Mouse (Mus musculus): ENCODE data around the gene Map2k3. TPM values are rescaled to one million over a fixed set of nuclear protein-coding genes. Genes with fewer than 3 reads are reported as not detected.

Gene Map2k3
- total RNA-seq, 1 experiment from 2014 or later, result 18.3 TPM

DNA sequence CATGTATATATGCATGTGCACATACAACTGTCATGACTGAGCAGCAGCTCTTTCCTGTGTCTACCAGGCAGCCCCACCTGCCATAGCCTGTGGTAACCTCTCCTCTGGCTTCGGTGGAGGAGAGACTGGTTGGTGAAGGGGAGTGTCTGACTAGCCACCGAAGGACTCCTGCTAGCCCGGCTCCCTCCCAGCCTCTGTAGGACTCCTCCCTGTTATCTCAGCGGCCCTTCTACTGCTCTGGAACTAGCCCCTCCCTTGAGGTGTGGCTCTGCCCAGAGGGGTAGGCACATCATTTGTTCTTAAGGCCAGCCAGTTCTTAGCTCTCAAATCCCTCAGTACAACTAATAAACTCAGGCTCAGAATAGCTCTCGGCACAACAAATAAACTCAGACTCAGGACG is 7.3 kb upstream of the Map2k3 start:
- peak; percentile 54; the same call in 1 of the 2 replicates for ATAC-seq (replicated peaks; ENCODE audit: low read depth, poor library complexity, severe bottlenecking)

DNA sequence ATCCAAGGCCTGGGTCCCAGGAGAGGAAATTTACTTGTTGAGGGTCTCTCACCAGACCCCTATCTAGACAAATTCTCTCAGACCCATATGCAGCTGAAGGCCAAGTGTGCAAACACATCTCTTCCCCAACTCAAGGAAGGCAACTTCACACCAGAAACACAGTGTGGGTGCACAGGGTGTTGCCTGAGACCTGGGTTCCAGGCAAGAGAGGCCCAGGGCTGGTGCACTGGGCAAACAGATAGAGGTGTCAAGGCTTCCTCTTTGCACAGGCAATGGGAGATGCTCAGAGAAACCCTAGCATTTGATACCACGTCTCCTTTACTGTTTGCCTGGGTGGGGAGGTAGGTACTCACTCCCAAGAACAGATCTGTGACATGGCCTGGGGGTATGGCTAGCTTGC is 6.9 kb upstream of the Map2k3 start:
- no peak for ATAC-seq (replicated peaks; ENCODE audit: low read depth, poor library complexity, severe bottlenecking)

DNA sequence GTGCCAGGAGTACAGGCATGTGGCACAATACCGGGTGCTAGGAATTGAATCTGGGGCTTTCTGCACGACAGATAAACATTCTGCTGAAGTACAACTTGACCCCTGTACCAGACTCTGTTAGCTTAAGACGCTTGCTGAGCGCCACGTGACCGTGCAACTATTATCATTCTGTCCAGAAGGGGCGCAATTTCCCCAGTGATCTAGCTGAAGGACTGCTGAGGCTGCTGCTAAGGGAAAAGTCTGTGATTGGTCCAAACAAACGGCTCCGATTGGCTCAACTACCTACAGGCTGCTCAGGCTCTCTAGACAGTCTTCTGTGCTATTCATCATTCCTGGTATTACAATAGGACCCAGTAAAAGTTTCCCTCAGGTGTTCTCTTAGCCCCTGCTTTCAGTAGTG is 4.6 kb upstream of the Map2k3 start:
- peak; percentile 73 for ATAC-seq (replicated peaks; ENCODE audit: low read depth, poor library complexity, severe bottlenecking)

DNA sequence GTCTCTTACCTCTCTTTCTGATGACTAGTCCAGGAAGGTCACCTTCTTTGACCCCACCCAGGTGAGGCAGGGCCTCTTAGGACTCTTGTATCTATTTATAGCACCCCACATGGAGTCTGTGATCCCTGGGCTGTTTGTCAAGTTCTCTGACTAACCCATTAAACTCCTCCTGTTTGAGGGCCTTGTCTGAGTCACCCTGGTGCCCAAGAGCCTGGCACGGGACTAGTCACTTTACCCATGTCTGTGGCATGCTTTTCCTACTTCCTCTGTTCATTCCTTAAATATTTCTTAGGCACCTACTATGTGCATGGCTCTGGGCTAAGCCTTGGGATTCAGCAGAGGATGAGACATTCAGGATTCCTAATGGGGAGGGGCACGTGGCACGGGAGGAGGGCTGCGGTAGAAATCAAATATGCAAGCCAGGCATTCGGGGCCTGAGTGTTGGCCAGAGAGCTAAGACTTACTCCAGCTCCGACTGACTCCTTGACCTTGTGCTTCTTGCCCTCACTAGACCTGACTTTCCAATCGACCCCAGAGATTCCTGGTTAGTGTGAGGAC is 1.0 kb upstream of the Map2k3 start:
- no peak for ATAC-seq (replicated peaks; ENCODE audit: low read depth, poor library complexity, severe bottlenecking)

DNA sequence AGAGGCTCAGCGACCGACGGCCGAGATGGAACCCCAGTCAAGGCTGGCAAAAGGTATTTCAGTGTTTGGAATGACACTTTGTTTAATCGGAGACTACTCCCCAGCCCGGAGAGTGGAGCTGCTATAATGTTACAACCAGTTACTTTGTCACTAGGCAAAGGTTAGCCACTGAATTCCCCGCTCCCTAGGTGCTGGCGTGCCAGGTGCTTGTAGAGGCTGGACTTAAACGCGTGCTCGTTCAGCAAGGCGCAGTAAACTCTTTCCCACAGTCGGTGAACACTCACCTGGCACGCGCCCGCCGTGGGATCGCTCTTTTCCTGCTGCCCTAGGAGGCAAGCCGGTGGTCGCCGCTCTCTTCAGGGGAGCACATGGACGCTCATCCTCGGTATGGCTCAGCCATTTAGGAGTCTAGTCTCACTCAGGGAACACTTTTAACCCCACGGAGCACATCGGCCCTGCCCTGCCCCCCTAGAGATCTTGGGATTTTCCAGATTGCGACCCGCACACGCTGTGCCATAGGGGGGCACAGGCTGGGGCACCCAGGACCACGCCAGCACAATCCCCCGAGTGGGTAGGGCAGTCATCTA is 458 bp upstream of the Map2k3 start:
- ATAC-seq (replicated peaks; ENCODE audit: low read depth, poor library complexity, severe bottlenecking), result no peak

DNA sequence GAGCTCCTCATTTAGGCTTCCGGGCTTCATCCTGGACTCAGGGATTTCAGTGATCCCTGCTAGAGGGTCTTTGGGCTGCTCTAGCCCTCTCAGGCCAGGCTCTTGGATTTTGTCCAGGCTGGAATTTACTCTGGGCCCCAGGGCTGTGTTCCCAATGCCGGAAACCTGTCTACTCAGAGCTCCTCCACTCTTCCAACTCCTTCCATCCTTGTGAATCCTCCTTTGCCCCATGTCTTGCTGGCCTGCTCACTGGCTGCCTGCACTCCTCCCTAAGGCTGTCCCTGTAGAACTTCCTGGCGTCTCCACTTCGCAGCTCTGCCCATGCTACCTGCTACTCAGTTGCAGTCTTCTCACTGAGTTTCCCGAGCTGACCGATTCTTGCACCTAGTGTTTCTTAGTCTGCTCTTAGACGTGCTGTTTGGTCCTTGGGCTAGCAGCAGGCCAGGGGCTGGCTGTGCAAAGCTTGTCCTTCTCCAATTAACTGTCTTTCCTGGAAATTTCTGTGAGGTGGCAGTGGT is 729 bp downstream of the Map2k3 start:
- no peak for ATAC-seq (replicated peaks; ENCODE audit: low read depth, poor library complexity, severe bottlenecking)

DNA sequence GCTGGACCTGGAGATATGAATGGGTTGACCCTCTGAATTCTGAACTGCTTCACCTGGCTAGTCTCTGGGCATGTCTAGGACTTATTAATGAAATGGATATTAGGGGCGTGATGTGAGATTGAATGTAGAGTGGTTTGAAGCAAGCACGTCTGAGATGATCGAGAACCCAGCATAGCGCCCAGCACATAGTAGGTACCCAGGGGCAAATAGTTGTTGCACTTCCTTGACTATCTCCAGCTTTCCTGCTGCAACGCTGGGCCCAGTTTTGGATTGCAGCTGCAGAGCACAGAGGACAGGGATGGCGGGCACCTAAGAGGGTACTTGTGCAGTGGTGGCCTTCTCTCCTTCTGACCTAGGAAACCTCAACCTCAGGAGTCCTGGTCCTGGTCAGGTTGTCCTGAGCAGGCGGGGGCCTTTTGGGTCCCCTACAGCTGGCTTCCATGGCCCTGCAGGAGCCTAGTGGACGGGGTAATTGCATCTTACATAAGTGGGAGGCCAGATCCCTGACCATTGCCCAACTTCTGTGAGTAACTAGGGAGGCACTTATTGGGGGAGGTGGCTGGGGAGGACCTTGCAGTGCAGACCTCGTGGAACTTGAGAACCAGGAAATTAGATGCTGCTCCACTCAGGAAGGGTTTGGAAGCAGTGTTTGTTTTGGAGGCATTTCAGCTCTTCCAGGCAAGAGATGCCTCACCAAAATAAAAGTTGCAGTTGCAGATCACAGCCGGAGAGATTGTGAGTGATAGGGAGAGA is 1.5 kb downstream of the Map2k3 start:
- no peak for ATAC-seq (replicated peaks; ENCODE audit: low read depth, poor library complexity, severe bottlenecking)

DNA sequence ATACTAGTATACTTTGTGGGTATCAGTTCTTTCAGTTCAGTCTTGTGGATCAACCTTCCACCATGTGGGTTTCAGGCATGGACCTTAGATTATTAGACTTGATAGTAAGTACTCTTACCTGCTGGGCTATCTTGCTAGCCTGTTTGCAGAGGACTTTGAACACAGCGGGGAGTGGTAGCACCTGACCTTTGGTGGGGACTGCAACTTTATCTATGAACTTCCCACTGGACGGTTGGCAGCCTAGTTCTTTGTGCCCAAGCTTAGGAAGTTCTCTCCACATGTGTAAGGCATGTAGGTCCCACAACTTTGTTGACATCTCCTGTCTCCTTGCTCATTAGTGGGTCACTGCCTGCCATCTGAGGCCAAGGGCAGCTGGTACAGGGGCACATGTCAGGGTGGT is 3.0 kb downstream of the Map2k3 start:
- ATAC-seq (replicated peaks; ENCODE audit: low read depth, poor library complexity, severe bottlenecking), result no peak

DNA sequence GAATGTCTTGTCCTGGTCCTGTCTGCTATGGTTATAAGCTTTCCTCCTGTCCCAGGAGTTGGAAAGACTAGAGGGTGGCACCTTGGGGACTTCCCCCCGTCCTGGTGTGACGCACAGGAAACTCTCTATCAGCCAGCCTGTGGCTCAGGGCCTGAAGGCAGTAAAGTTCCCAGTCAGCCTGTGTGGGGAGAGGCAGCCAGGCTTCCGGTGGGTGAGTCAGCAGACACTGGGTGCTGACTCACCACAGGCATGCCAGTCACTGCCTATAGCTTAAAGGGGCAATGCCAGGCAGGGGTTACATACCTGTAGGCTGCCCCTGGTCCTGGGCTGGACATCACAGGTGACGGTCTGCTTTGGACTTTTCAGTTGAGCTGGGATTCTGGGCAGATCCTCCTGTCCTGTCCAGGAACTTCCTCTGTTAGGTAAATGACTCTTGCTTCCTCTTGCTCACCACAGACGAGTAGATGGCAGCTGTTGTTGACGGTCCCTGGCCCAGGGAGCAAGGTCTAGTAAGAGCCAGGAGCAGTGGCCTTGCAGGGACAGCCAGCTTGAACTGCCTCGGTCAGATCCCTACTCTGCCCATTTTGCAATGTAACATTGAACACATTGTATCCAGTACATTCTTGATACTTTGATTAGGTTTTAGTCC is 3.6 kb downstream of the Map2k3 start:
- ATAC-seq (replicated peaks; ENCODE audit: low read depth, poor library complexity, severe bottlenecking), result peak; percentile 78

DNA sequence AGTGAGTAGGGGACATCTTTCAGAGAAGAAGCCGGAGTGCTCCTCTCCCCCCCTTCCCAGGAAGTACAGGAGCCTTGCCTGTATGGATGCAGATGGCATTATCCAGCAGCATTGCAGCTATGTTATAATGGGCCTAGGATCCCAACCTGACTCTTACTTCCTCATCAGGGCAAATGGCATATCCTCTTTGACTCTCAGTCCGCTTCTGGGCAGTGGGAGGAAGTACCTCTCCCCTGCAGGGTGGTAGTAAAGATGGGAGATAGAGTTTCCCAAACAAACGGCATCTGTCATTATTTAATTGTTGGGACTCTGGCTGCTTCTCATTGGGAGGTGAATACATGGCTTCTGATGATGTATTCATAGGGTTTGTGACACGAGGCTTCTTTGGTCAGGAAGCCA is 4.1 kb downstream of the Map2k3 start:
- no peak; the same call in 1 of the 2 replicates for ATAC-seq (replicated peaks; ENCODE audit: low read depth, poor library complexity, severe bottlenecking)

DNA sequence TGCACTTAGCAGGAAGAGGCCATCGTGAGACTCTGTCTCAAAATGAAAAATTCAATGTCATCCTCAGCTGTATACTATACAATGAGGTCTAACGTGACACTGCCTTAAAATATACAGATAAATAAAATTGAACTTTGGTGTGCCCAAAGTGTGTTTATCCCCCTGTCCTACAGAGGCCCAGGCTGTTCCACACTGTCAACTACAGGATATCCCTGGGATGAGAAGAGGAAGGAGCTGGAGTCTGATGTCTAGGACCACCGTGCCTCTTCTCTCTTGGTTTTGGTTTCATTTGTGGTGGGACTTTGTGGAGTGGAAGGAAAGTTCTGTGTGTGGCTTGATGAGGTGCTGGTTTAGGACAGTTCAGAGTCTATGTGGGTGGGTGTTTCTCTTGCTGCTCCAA is 5.8 kb downstream of the Map2k3 start:
- no peak for ATAC-seq (replicated peaks; ENCODE audit: low read depth, poor library complexity, severe bottlenecking)

DNA sequence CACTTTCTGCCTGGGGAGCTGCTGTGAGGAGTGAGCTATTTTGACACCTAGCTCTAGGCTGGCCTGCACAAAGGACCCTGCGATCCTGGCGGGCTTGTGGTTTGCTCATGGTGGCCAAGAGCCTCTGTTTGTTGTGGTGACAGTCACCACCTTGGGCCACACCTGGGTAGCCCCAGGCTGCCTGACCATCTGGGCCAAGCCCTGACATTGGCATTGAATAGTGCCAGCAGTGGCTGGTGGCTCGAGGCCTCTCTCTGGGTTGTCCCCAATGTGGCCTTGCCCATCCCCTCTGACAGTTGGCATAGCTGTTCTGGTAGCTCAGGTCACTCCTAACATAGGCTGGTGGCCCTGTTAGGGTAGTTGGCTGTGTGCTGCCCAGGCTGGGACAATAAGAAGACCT is 7.7 kb downstream of the Map2k3 start:
- no peak for ATAC-seq (replicated peaks; ENCODE audit: low read depth, poor library complexity, severe bottlenecking)

DNA sequence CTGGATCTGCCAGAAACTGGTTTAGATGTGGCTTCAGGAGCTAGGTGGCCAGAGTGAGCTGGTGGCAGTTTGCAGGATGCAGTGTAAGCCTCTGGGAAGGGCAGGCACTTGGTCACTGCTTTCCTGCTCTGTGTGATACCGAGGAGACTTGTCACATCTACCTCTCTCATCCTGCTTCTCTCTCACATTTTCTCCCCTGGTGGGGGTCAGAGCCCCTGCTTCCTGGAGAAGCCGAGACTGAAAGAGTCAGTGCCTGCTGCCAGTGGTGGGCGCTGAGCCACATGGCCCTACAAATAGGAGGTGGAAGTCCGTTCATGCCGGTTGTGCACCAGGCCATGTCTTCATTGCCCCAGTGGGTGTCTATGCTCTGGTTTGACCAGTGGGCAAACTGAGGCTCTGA is 8.7 kb downstream of the Map2k3 start:
- no peak for ATAC-seq (replicated peaks; ENCODE audit: low read depth, poor library complexity, severe bottlenecking)

DNA sequence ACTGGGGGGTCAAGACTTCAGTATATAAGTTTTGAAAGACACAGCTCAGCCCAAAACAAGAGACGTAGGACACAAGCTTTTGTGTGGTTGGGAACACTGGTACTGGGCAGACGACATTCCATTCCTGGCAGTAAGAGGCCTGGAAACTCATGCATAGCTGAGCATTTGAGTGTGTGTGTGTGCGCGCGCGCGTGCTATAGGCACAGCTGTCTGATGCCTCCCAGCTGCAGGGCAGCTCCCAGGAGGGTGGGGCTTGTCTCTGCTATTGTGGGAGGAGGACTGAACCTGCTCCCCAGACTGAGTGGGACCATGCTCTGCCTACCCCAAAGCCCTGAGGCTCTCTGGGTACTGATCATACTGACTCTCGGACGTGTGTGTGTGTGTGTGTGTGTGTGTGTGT is 9.5 kb downstream of the Map2k3 start:
- no peak for ATAC-seq (replicated peaks; ENCODE audit: low read depth, poor library complexity, severe bottlenecking)

DNA sequence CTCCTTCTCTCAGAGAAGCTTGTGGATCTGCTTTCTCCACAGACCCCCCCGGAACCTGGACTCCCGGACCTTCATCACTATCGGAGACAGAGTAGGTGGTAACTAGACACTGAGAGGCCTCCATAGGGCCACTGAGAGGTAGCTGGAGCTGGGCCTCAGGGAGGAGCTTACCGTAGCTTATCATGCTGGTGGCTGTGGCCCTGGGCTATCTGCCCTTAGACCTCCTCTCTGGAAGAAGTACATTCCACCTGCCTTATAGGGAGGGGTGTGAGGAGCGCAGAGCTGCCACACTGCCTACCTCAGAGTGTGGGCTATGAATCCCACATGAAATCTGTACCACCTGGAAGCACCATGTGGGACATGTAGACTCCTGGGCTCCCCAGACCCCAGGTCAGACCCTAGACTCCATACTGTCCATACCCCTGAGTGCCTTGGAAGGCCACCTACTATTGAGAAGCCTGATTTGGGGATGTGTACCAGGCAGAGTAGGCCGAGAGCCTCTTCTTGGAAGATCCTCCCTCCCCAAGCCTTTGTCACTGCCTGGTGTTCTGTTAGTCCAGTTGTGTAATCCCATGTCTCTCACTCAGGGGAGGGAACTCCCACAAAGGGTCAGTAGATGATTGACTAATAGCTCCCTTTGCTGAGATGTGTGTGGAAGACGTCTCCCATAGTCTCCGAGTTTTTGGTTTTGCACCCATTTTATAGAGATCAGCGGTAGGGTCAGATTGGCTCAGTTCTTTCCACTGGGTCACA is 10.6 kb downstream of the Map2k3 start:
- ATAC-seq (replicated peaks; ENCODE audit: low read depth, poor library complexity, severe bottlenecking), result no peak

DNA sequence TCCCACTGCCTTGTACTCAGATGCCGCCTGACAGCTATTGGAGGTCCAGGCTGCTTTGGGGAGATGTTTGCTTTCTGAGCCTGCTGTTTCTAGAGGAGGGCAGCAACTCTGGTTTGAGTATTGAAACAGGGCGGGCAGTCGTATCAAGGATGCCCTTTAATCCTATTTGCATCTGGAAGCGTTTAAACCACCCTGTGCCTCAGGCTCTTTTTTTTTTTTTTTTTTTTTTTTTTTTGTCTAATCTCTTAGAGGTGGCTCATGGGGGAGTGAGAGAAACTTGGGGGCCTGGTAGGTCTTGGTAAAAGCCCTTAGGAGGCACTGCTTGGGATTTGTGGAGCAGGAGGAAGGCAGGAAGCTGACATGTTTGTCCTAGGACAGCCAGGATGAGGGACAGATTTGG is 13.2 kb downstream of the Map2k3 start:
- no peak for ATAC-seq (replicated peaks; ENCODE audit: low read depth, poor library complexity, severe bottlenecking)

DNA sequence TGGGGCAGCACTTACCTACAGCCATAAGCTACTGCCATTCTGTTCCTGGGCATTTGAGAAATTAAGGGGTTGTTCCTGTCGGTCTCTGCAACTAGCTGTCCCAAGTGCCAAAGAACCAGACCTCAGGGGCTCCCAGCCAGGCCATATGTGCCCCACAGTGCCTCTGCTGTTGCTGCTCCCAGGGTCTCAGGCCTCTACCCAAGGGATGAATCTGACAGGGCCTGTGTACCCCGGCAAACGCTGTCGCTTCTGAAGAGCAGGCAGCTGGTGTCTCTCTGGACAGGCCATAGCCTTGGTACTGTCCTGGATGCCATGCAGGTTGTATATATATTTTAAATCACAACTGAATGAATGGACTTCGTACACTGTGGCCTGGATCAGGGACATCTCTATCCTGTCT is 20.1 kb downstream of the Map2k3 start:
- ATAC-seq (replicated peaks; ENCODE audit: low read depth, poor library complexity, severe bottlenecking), result no peak

DNA sequence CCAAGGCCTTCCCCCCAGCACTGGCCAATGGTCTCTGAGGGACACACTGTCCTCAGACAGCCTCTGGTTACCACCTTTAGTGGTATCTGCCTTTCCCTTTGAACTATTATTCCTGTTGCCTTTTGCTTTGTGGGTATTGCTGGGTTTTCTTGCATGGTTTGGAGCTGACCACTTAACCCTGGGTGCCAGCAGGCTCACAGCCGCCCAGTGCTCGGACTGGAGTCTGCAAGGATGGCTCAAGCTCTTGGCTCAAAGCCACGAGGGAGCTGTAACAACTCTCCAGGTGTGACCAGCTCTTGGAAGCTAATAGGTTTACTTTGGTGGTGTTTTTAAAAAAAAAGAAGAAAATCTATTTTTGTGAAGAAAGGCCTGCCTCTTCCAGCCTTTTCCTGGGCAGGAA is 20.5 kb downstream of the Map2k3 start:
- no peak for ATAC-seq (replicated peaks; ENCODE audit: low read depth, poor library complexity, severe bottlenecking)

DNA sequence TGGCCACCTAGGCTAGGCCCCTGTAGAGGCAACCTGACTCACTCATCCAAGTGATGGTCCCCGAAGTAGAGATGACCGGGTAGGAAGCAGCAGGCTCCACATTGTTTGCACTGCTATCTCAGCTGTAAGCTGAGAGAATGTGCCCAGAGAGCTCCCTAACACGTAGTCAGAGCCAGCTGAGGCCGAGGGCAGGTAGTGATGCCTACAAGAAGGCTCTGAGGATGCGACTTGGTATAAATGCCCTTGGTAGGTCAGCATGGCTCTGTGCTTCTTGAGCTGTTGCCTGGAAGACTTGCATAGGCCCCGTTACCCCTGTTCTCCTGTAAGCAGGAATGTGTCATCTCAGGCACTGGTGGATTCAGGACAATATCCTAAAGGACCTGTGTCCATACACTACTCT is 21.2 kb downstream of the Map2k3 start:
- no peak for ATAC-seq (replicated peaks; ENCODE audit: low read depth, poor library complexity, severe bottlenecking)

DNA sequence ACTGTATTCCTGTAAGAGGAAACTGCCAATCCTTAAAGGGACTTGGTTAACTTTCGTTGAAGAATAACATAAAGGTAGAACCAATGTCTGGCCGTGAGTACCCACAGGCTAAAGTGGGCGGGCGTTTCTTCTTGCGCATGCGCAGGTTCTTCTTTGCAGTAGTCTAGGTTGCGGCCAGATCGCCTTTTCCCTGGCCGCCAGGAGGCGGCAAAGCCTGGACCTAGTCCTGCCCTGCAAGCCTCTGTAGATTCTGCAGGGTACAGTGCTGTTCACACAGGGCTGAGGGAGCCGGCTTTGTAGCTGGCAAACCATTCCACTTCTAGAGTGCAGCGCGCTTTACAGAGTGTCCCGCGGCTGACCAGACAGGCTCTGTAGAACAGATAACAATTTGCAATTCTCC is 22.0 kb downstream of the Map2k3 start:
- peak; percentile 91 for ATAC-seq (replicated peaks; ENCODE audit: low read depth, poor library complexity, severe bottlenecking)

Measured in common myeloid progenitor, adult 5-6 weeks (primary cell).